Mouse (Mus musculus): ENCODE results near the gene C1d.
A peak's percentile ranks its signal among the peaks of the same experiment; 100 is the strongest.
"Not testable (repeated sequence)": the region's sequence is repeated elsewhere in the genome, so short reads cannot be mapped to it uniquely, and the experiment has no call there.

The C1d gene

DNA sequence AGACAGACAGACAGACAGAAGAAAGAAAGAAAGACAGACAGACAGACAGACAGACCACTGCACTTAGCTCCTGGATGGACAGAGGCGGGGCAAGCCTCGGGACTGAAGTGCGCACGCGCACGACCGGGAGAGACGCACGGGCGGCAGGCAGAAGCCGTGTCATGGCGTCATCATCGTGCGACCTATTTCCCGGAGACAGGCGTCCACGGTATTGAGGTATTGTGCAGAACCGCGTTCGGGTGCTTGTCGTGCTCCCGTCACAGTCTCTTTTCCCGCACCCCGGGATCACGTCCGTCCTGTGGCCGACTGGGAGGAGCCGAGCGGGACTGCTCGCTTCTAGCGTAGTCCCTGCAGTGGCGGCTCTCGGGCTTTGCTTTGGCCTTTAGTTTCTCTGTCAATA, at the start of gene C1d:
Gene C1d, plus strand, starts transcription at position 137 of the 400 bp plus-strand sequence.
- peak; percentile 94 for DNase-seq (ENCODE audit: low read depth, low spot score)

DNA sequence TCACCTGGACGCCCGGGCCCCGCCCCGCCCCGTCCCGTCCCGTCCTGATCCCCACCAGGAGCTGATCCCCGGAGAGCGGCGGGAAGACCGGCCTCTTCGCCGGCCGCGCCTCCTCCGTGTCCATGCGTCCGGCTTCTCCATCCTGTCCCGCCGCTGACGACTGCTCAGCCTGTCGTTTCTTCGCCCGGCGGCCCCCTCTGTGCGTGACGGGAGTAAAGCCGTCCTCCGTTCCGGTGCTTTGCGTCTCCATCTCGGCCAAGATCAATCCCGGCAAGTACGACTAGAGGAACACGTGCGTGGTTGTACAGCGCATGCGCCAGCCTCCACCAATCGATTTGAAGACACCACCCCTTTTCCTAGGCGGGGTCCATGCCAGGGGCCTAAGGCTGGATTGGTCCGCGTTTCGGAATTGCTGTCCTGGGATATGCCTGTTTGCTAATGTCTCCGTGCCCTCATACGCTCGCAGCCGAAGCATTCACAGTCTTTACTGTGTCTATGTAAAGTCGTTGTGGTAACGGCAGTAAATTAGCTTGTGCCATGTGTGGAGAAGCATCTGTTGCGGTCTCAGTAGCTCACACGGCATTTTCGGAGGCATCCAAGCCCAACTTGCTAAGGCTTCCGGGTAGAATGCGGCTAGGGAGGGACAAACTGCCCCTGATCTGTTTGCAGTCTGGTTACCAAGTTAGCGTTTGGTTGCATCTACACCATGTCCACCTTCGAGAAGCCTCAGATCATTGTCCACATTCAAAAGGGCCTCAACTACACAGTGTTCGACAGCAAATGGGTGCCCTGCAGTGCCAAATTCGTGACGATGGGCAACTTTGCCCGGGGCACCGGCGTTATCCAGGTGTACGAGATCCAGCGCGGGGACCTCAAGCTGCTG, 45.9 kb upstream of the C1d start, which contains the start of gene Pno1:
Gene Pno1, minus strand, starts transcription at position 311 of the 883 bp plus-strand sequence.
- peak; percentile 98 for DNase-seq (ENCODE audit: low read depth, low spot score)

GRCm38 (mm10) chr11:17212141-17212495, 45.3 kb upstream of the C1d start:
- no peak for DNase-seq (ENCODE audit: low read depth, low spot score)

DNA sequence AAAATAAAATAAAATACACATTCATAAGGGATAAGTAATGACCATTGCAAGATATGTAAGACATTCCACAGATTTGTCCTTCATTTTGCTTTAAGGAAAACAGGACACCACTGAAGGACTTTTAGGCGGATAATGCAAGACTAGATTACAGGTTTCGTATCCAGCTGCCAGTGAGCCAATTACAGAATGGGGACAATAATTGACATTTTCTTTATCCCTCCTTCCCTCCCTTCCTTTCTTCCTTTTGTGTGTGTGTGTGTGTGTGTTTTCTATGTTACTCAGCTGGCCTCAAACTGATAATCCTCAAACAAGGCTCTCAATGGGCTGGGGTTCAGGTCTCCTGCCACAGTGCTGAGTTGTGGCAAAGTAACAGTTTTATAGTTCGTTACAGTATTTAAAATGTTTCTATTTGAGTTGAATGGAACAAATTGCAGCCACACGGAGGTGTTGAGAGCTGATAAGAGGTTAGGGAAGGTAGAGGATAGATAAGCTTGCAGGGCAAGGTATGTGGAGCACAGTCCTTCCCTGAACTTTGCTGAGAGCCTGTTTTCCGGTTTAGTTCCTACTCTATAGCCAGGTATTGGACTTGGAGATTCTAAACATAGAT, 44.4 kb upstream of the C1d start:
- DNase-seq (ENCODE audit: low read depth, low spot score): no peak

DNA sequence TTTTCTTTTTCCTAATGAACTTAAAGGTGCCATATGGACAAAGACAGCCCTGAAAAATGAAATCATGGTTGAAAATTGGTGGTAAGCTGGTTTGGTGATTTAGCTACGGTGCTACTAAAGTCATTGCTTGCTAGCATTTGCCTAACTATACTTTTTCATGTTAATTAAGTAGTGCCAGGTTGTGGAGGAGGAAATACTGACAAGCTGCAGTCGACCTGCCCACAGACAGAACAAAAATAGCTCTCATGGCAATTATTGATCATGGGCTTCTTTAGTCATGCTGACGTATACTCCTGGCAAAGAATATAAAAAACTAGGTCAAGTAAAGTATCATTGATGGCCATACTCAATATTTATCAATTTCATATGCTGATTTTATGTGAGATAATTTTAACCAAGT, 41.9 kb upstream of the C1d start:
- DNase-seq (ENCODE audit: low read depth, low spot score): no peak

DNA sequence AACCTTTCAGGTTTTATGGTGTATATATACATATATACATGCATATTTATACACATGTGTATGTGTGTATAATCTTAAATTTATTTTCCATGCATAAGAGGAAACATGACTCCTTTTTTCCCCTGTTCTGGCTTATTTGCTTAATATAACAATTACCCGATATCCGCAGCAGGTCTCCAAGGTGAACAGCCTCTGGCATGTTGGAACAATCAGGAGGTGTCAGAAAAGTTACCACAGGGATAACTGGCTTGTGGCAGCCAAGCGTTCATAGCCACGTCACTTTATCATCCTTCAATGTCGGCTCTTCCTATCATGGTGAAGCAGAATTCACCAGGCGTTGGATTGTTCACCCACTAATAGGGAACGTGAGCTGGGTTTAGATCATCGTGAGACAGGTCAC, 36.3 kb upstream of the C1d start:
- no peak for DNase-seq (ENCODE audit: low read depth, low spot score)

DNA sequence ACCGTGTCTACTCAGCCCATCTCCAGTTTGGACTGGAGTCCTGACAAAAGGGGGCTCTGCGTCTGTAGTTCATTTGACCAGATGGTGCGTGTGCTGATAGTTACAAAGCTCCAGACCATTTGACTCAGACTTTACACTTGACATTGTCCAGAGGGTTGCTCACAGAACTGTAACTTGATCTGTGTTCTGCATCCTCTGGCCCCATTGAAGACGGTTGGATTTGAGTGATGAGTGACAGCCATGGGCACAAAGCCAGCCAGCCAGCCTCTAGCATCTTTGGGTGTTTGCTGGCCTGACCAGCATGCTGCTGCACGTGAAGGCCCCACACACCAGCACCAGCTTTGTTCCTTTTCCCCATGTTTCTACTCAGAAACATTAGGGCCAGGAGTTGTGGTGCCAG, 24.6 kb upstream of the C1d start:
- no peak for DNase-seq (ENCODE audit: low read depth, low spot score)

DNA sequence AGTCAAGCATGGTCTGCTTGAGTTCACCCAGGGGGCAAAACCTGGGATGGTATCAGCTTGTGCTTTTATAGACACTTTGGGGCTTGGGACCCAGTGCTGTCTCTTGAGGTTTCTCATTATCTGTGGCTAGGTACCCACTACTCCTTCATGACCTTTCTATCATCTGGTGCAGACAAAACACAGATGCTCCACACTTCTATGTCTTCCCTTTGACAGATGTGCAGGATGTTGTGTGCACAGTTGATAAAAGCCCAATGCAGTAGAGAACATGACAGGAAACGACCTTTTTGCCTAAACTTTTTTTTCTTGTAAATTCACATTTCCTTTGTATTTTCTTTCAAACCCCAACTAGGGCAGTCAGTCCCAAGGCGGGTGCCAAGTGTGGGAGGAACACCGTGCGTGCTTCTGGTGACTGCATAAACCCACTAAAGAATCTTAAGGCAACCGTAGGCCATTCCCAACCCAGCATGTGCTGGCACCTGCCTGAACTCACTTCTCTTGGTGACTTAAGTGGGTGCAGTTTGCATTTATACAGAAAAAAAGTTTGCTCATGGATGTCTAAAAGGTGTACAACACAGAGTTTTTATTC, 20.8 kb upstream of the C1d start:
- no peak for DNase-seq (ENCODE audit: low read depth, low spot score)

- DNase-seq (ENCODE audit: low read depth, low spot score): not testable (repeated sequence)
Measured at GRCm38 (mm10) chr11:17238598-17238997, 18.8 kb upstream of the C1d start.

DNA sequence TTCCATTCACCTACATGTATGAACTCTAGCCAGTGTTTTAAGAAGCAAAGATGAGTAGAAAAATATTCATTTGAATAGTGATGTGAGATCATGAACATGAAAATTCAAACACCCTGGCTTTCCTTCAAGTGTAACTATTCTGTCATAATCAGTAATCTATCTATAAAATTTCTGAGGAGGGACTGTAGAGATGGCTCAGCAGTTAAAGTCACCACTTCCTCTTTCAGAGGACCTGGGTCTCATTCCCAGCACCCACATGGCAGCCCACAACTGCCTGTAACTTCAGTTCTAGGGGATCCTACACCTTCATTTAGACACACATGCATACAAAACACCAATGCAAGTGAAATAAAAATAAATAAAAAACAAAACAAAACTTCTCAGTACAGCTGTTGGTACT, 8.7 kb upstream of the C1d start:
- no peak for DNase-seq (ENCODE audit: low read depth, low spot score)

- DNase-seq (ENCODE audit: low read depth, low spot score): peak; percentile 4
Measured at GRCm38 (mm10) chr11:17256813-17257365, 490 bp upstream of the C1d start.

GRCm38 (mm10) chr11:17257861-17258260, 482 bp downstream of the C1d start:
- no peak for DNase-seq (ENCODE audit: low read depth, low spot score)

GRCm38 (mm10) chr11:17267176-17267575, 9.8 kb downstream of the C1d start:
- no peak for DNase-seq (ENCODE audit: low read depth, low spot score)

DNA sequence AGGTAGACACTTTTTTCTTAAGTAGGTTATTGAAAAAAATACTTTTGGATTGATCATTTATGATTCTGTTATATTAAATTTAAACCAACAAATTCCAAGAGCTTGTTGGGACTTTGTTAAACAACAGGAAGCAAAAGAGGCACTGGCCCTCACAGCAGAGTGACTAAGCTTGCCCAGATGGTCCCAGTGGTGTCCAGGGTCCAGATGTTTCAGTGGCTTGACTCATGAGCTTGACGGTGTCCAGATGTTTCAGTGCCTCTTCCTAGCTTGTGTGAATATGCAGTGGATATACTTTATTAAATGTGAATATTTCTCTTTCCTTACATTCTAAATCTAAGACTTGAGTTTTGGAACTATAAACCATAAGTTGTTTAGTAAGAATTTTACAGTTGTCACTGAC, 11.4 kb downstream of the C1d start:
- DNase-seq (ENCODE audit: low read depth, low spot score): no peak

DNA sequence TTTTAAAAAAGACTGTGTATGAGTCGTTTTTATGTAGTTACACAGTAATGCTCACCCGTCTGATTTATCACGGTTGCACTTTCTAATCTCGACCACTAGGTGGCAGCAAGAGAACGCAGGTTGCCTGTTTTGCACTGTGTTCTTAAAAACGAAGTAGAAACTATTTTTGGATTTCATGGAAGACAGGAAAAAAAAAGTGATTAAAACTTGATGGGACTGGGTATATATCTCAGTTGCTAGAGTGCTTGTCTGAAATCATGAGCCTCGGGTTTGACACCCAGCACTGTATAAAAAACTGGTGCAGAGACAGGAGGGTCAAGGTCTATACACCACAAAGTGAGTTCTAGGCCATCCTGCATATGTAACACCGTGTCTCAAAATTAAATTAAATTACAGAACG, 22.6 kb downstream of the C1d start:
- DNase-seq (ENCODE audit: low read depth, low spot score): peak; percentile 22

GRCm38 (mm10) chr11:17284055-17284454, 26.7 kb downstream of the C1d start:
- peak; percentile 34 for DNase-seq (ENCODE audit: low read depth, low spot score)

DNA sequence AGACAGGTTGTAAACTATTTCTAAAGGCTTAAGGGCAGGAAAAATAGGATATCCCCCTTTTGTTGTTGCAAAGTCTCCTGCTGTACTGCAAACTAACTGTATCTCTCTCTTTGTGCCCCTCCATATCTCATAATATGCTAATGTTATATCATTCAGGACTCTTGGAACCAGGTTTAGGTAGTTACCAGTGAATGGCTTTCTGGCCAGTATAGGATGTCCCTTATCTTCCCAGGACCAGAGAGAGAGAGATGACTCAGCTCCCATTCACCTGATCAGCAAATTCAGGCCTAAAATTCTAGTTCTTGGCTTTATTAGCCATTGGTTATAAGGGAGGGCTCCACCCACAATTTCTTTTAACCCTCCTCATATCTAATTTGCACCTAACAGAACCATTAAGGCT, 31.5 kb downstream of the C1d start:
- no peak for DNase-seq (ENCODE audit: low read depth, low spot score)

DNA sequence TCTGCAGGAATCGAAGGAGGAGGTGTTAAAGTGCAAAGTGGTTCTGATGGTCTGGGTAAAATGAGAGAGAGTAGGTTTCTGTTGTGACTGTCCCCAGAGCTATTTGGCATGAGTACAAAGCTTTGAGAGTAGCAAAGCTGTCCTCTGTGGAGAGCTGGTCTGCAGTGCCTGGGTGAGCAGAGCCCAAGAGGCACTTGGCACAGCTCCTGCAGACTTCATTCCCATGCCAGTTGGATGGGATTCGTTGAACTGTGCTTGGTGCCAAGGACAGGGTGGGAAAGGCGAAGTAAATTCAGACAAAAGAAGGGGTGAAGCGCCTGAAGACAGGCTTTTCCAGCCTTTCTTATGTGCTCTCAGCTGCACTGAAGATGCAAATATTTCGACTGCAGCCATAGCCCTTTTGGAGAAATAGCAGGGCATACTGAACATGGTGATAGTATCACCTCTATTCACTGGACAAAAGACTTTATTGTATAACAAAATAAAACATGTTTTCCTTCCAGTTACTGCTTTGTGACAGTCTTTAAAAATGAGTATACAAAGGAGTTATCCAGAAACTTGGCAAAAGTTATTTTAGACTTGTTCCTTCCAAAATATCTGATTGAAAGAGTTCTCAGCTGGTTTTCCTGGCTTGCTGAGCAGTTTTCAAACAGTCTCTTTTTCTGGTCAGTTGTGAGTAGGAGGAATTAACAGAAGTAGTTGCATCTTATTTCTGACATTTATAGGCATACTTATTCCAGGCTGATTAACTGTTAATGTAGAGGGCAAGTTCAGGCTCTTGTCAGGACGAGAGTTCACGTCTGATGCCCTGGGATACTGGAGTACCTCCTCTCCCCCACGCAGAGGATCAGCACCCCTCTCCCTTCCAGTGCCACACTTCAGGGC, 48.9 kb downstream of the C1d start:
- no peak for DNase-seq (ENCODE audit: low read depth, low spot score)

- no peak for DNase-seq (ENCODE audit: low read depth, low spot score)
Measured at GRCm38 (mm10) chr11:17307457-17307856, 50.1 kb downstream of the C1d start.
